32 mouse cellular contexts compared by ENCODE assay signal in the genomic region with DNA sequence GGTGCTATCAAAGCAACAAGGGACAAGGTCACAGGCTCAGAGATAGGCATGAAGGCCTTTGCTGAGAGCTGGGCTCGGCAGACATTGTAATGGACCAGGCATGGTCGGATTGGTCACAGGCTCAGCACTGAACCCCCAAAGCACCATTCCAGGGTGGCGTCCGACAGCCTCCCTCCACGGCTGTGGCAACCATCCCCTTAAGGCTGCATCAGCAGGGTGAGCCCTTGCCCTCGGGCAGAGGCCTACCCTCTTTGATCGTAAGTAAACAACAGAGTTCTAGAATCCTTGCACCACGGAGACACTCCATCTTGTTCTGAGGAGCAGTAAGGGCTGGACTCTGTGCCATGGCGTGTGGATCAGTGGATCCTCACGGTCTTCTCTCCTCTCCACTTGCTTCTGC. TPM values are rescaled to one million over a fixed set of nuclear protein-coding genes. Genes with fewer than 3 reads are reported as not detected.
"Had no signal": no experiment of that assay in that cellular context is flagged by ENCODE, and none has a peak within 500 bp of the region (broad histone marks: within the 10 kb centered on the region; RNA-seq: fewer than 3 reads in every experiment).

Gene Prss46, plus strand, starts transcription at position 301 of the 400 bp plus-strand sequence.

- H3K27ac ChIP-seq: embryonic facial prominence, embryonic 10.5 days; embryonic facial prominence, embryonic 12.5 days; embryonic facial prominence, embryonic 13.5 days; embryonic facial prominence, embryonic 15.5 days; forebrain, embryonic 10.5 days; forebrain, embryonic 12.5 days; forebrain, embryonic 13.5 days; forebrain, embryonic 15.5 days; gastrocnemius, adult 2 months; heart, adult 2 months had no signal

- H3K27me3 ChIP-seq: embryonic facial prominence, embryonic 12.5 days; embryonic facial prominence, embryonic 13.5 days; embryonic facial prominence, embryonic 15.5 days; forebrain, embryonic 12.5 days; forebrain, embryonic 13.5 days; forebrain, embryonic 15.5 days had no signal

- H3K4me1 ChIP-seq: embryonic facial prominence, embryonic 10.5 days; embryonic facial prominence, embryonic 12.5 days; embryonic facial prominence, embryonic 13.5 days; embryonic facial prominence, embryonic 15.5 days; forebrain, embryonic 10.5 days; forebrain, embryonic 13.5 days; forebrain, embryonic 15.5 days had no signal

- DNase-seq: cerebellum, adult 8-10 months; cerebellum, adult 9-10 months; cerebellum, adult 9-11 months; cerebellum, postnatal 10 days; cerebellum, postnatal 14 days; cerebellum, postnatal 25 days; cerebellum, postnatal 36 days; embryo, embryonic 11 days; forebrain, postnatal 0 days; gastrocnemius, adult 2 months; gastrocnemius, postnatal 10 days; gastrocnemius, postnatal 14 days; gastrocnemius, postnatal 25 days; gastrocnemius, postnatal 36 days; heart, adult 11 months; heart, adult 18-20 months; heart, adult 2 months had no signal

- H3K36me3 ChIP-seq: embryonic facial prominence, embryonic 10.5 days; embryonic facial prominence, embryonic 12.5 days; embryonic facial prominence, embryonic 13.5 days; embryonic facial prominence, embryonic 15.5 days; forebrain, embryonic 10.5 days; forebrain, embryonic 12.5 days; forebrain, embryonic 15.5 days had no signal

- H3K4me3 ChIP-seq: embryonic facial prominence, embryonic 10.5 days; embryonic facial prominence, embryonic 12.5 days; embryonic facial prominence, embryonic 13.5 days; embryonic facial prominence, embryonic 15.5 days; erythroblast, embryonic 14.5 days; forebrain, embryonic 10.5 days; forebrain, embryonic 12.5 days; forebrain, embryonic 13.5 days; forebrain, embryonic 15.5 days; gastrocnemius, adult 2 months; heart, adult 2 months had no signal

RNA-seq across cellular contexts. Expression of gene Prss46, which starts in this region (rescaled TPM):
- polyA plus RNA-seq: cortical plate, adult 2 months; embryonic facial prominence, embryonic 10.5 days; embryonic facial prominence, embryonic 11.5 days; embryonic facial prominence, embryonic 12.5 days; embryonic facial prominence, embryonic 13.5 days; embryonic facial prominence, embryonic 15.5 days; erythroblast, embryonic 14.5 days; forebrain, embryonic 10.5 days; forebrain, embryonic 11.5 days; forebrain, embryonic 12.5 days; forebrain, embryonic 13.5 days; forebrain, embryonic 14.5 days; forebrain, embryonic 15.5 days; forebrain, embryonic 16.5 days; frontal cortex, adult 2 months; heart, adult 2 months had no signal
